Mouse (Mus musculus): ENCODE data around the gene Gucy2e.

Gene Gucy2e

DNA sequence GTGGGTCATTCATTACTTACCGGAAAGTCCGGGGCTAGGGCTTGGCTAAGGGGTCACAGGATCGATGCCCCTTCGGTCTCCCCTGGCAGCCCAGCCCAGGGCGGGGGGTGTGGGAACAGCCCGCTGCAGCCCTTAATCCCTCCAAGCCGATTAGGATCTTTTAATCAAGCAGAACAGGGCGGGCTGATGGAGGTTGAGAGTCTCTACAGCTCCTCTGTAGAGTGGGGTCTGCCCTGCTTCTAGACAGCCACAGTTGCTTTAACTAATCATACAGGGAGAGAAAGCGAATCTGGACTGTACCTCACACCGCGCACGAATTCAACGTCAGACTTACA is at the start of gene Gucy2e:
Gucy2e (minus strand) TSS at position 111 of the 335 bp plus-strand sequence.
- no peak for DNase-seq (ENCODE audit: low read depth, low spot score)

GRCm38 (mm10) chr11:69277267-69277666 is 40.4 kb upstream of the Gucy2e start:
- no peak for DNase-seq (ENCODE audit: low read depth, low spot score)

GRCm38 (mm10) chr11:69276081-69276480 is 39.2 kb upstream of the Gucy2e start:
- no peak for DNase-seq (ENCODE audit: low read depth, low spot score)

DNA sequence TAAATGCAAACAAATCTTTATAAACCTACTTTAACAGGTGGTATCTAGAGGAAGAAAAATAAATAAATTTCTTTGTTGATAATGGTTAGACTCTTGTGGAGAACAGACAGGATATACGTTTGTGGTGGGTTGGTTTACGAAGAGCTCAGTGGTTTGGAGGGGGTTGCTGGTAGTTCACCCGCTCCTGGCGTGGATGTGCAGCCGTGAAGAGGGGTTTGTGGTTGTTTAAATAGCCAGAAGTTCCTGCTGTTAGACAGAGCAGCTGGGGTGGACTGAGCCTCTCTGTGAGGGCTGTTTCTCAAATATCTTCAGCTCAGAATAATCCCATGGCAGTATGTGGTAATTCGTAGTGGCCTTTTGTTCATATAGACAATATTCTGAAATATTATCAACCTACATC is 38.8 kb upstream of the Gucy2e start:
- DNase-seq (ENCODE audit: low read depth, low spot score) = no peak

DNA sequence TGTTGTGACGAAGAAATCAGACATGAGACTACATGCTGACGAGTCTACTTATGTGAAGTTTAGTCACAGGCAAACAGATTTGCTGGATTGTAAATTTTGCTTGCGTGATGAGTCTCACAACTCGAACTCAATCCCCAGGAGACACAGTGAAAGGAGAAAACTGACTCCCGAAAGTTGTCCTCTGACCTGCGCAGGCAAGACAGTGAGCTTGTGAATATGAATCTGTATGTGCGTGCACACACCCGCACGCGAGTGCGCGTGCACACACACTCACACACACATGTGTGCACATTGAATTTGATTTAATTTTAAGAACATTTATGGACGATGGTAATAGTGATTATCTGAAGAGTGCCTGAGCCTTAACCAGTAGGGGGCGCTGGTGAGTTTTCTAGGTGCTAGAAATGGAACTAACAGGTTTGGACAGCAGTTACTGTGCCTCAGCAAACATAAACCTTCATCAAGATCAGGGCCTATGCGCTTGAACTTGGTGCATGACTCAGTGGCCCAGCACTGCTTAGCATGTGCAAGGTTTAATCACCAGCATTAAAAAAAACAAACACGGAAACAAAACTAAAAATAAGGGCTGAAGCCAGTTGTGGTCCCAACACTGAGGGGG is 35.4 kb upstream of the Gucy2e start:
- DNase-seq (ENCODE audit: low read depth, low spot score) = peak; percentile 78

GRCm38 (mm10) chr11:69269575-69269974 is 32.7 kb upstream of the Gucy2e start:
- DNase-seq (ENCODE audit: low read depth, low spot score) = peak; percentile 74

DNA sequence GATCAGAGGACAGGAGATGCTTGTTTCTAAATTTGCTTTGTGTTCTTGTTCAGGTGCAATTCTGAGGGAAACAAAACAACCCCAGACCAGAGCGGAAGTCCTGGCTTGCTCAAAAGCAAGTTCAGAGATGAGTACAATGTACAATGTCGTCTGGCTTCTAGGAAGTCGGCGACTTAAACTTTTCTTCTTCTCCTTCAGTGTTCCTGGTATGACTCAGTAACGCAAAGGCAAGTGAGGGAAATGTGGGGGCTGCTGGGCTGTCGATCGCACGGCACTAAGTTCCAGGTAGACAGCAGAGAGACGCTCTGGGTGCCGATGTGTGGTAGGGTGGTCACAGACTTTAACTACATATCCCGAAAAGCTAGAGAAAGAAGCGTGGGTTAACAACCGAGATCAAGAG is 31.3 kb upstream of the Gucy2e start:
- peak; percentile 64 for DNase-seq (ENCODE audit: low read depth, low spot score)

GRCm38 (mm10) chr11:69267341-69267740 is 30.5 kb upstream of the Gucy2e start:
- DNase-seq (ENCODE audit: low read depth, low spot score) = peak; percentile 76

DNA sequence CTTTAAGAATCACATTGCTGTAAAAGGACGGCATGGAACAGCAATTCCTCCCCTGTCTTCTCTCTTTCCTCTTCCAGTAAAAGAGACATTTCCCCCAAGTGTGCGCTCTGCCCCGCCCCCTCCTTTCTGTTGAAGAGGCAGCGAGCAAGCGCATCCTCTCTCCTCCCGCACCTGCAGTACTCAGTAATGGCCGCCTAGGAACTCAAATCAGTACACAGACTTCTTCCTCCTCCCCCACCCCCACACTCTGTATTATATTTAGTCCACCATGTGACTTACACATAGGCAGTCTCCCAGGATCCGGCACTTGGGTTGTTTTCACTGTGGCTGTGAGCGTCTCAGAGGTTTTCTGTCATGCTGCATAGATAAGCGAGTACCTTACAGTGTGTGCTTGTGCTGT is 29.4 kb upstream of the Gucy2e start:
- peak; percentile 82 for DNase-seq (ENCODE audit: low read depth, low spot score)

GRCm38 (mm10) chr11:69265410-69265809 is 28.6 kb upstream of the Gucy2e start:
- DNase-seq (ENCODE audit: low read depth, low spot score) = no peak

- no peak for DNase-seq (ENCODE audit: low read depth, low spot score)
Measured at GRCm38 (mm10) chr11:69264276-69264675, 27.4 kb upstream of the Gucy2e start.

GRCm38 (mm10) chr11:69260111-69260510 is 23.3 kb upstream of the Gucy2e start:
- DNase-seq (ENCODE audit: low read depth, low spot score) = no peak

- peak; percentile 84 for DNase-seq (ENCODE audit: low read depth, low spot score)
Measured at GRCm38 (mm10) chr11:69258287-69258686, 21.5 kb upstream of the Gucy2e start.

GRCm38 (mm10) chr11:69257807-69258206 is 21.0 kb upstream of the Gucy2e start:
- DNase-seq (ENCODE audit: low read depth, low spot score) = peak; percentile 77

DNA sequence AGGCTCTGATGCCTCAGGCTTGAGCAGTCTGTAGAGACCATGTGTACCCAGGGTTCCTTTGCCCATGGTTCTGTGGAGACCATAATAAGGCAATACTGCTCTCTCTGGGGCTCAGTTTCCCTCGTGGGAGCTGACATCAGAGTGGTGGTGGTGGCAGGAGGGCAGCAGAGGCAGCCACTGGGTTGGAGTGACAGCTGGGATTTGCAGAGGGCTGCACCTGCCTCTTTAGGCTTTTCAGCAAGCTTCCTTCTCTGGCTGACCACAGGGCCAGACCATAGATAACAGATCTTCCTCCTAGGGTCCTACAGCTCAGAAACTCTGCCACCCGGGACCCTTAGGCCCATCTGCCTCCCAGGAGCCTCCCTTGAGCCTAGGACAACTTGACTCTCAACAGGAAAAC is 20.2 kb upstream of the Gucy2e start:
- no peak for DNase-seq (ENCODE audit: low read depth, low spot score)

DNA sequence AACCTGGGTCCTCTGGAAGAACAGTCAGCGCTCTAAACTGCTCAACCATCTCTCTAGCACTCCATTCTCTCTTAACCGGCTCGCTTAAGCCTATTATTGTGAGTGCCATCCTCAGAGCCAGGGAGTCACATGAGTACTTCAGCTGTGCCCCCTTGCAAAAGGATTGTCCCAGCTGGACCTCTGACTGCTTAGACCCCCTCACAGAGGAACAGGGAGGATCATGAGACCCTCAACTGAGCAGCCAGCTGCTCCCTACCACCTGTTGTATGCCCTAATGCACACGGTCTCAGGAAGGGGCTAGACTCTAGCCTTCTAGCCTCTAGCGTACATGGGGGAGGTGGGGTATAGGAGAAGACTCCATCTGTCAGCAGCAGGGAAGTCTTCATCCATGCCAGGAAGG is 18.0 kb upstream of the Gucy2e start:
- DNase-seq (ENCODE audit: low read depth, low spot score) = no peak

DNA sequence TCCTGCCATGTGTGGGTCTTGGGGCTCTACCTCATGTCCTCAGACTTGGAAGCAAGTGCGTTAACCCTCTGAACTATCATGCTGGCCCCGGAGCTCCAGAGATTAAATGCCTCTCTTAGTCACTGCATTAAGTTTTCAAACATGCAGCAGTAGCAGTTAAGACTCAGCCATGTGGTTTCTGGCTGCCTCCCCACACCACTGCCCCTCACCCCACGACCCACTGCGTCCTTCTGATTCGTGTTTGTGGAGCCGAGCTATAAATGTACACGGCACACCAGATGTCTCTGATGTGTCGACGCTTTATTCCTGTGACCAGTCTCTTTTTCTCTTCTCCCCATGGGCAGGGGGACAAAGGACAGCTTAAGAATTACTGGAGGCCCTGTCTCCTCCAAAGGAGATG is 16.3 kb upstream of the Gucy2e start:
- DNase-seq (ENCODE audit: low read depth, low spot score) = no peak

DNA sequence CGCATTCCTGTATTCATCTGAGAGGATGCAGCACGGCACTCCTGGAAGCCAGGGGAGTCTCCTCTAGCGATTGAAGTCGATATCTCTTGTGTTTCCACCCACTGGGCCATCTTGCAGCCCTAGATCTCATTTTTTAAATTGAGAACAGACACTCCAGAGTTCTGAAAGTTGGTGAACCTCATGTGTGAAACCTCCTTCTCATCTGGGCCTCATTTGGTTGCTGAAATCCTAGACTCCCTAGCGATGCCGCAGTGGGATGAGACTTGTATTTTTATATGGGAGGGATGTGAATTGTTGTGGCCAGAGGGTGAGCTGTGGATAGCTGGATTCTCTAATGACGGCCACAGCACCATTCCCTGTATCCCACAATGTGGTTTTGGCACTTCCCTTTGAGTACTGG is 15.1 kb upstream of the Gucy2e start:
- DNase-seq (ENCODE audit: low read depth, low spot score) = no peak

GRCm38 (mm10) chr11:69251135-69251842 is 14.5 kb upstream of the Gucy2e start:
- no peak for DNase-seq (ENCODE audit: low read depth, low spot score)

GRCm38 (mm10) chr11:69250106-69250505 is 13.3 kb upstream of the Gucy2e start:
- DNase-seq (ENCODE audit: low read depth, low spot score) = no peak

DNA sequence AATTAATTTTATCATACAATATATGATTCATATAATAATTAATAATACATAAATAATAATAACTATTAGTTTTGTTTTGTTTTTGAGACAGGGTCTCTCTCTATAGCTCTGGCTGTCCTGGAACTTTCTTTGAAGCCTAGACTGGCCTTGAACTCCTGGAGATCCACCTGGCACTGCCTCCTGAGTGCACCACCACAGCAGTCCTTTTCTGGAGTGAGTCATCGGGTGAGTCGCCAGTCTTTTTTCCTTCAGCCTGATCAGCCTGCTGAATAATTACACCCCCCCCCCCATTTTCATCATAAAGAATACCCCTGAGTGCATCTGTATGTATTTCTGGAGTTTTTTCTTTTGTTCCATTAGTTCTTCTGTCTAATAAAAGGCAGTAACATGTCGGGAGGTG is 12.3 kb upstream of the Gucy2e start:
- DNase-seq (ENCODE audit: low read depth, low spot score) = no peak

DNA sequence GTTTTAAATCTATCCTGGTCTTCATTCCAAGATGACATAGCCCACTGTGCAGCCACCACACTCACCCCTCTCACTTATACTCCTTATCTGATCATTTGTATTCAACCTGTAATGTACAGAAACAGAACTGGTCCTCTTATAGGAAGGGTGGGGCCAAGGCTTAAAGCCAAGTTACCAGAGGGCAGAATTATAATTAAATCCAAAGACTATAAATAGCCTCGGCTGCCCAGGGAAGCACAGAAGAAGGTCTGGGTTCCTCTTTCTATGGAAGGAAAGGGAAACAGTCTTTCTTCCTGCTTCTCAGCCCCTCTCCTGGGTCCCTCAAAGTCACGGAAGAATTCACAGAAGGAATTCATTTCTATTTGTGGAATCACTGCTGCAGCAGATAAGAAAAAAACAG is 8.8 kb upstream of the Gucy2e start:
- no peak for DNase-seq (ENCODE audit: low read depth, low spot score)

DNA sequence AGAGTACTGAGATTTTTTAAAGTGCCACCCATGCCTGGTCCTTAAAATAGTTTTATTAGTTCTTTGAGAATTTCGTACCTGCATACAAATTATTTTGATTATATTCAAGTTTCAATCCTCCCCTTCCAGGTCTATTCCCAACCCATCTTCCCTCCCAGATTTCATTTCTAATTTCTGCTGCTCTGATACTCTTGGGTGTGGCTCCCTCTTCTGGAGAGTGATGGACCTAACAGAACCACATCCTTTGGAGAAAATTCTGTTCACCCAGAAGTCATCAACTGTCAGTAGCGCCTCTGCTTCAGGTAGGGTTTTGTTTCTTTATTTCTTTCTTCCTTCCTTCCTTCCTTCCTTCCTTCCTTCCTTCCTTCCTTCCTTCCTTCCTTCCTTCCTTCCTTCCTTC is 8.1 kb upstream of the Gucy2e start:
- DNase-seq (ENCODE audit: low read depth, low spot score) = peak; percentile 34
